Mouse (Mus musculus) cerebellum, adult (tissue): ENCODE data around the gene Ube2g1.

Source experiments
- ATAC-seq: cut with Nextera tagmentation; 2 replicates; pipeline ENCODE4 v1.9.2; 2017; ENCODE audit warnings: mild to moderate bottlenecking, moderate library complexity, mixed read lengths; ENCODE audit not compliant: insufficient number of reproducible peaks, low FRiP score, low TSS enrichment

The Ube2g1 gene

GRCm38 (mm10) chr11:72606694-72607407 lies at the start of gene Ube2g1:
TSS of gene Ube2g1 (plus strand) at chr11:72607283.
- peak; percentile 93 for ATAC-seq

- no peak for ATAC-seq
Measured at GRCm38 (mm10) chr11:72558155-72558554, 48.9 kb upstream of the Ube2g1 start.

GRCm38 (mm10) chr11:72560661-72561060 lies 46.4 kb upstream of the Ube2g1 start:
- no peak for ATAC-seq

GRCm38 (mm10) chr11:72564232-72564807 lies 42.8 kb upstream of the Ube2g1 start:
- no peak; the same call in 1 of the 2 replicates for ATAC-seq

- ATAC-seq = no peak
Measured at GRCm38 (mm10) chr11:72566304-72566703, 40.8 kb upstream of the Ube2g1 start.

- ATAC-seq = no peak
Measured at GRCm38 (mm10) chr11:72566816-72567338, 40.2 kb upstream of the Ube2g1 start.

GRCm38 (mm10) chr11:72569051-72569450 lies 38.0 kb upstream of the Ube2g1 start:
- no peak for ATAC-seq

- ATAC-seq = no peak
Measured at GRCm38 (mm10) chr11:72569671-72570318, 37.3 kb upstream of the Ube2g1 start.

GRCm38 (mm10) chr11:72570319-72570979 lies 36.6 kb upstream of the Ube2g1 start:
- ATAC-seq = peak; percentile 52; the same call in 1 of the 2 replicates

GRCm38 (mm10) chr11:72573819-72574218 lies 33.3 kb upstream of the Ube2g1 start:
- ATAC-seq = no peak

- ATAC-seq = no peak
Measured at GRCm38 (mm10) chr11:72576111-72576465, 31.0 kb upstream of the Ube2g1 start.

- ATAC-seq = no peak; the same call in 1 of the 2 replicates
Measured at GRCm38 (mm10) chr11:72576466-72577351, 30.4 kb upstream of the Ube2g1 start.

GRCm38 (mm10) chr11:72578471-72578870 lies 28.6 kb upstream of the Ube2g1 start:
- no peak for ATAC-seq

- no peak for ATAC-seq
Measured at GRCm38 (mm10) chr11:72581609-72582447, 25.3 kb upstream of the Ube2g1 start.

- ATAC-seq = no peak
Measured at GRCm38 (mm10) chr11:72582448-72582705, 24.7 kb upstream of the Ube2g1 start.

GRCm38 (mm10) chr11:72583092-72583491 lies 24.0 kb upstream of the Ube2g1 start:
- no peak for ATAC-seq

GRCm38 (mm10) chr11:72586570-72586969 lies 20.5 kb upstream of the Ube2g1 start:
- no peak for ATAC-seq

GRCm38 (mm10) chr11:72587537-72588233 lies 19.4 kb upstream of the Ube2g1 start:
- no peak for ATAC-seq
